Mouse (Mus musculus) forebrain, embryonic 13.5 days (tissue): ENCODE measurements around the gene Nhs. TPM values are rescaled to one million over a fixed set of nuclear protein-coding genes. Genes with fewer than 3 reads are reported as not detected.

Experiments
- ATAC-seq: fragments of 200-750 bp; cut with Nextera tagmentation; 2 replicates; pipeline ENCODE4 v1.8.0; 2017
- H3K27ac ChIP-seq: fragments of 300-500 bp; sonication (generic); 2 replicates; pipeline ENCODE4 v1.5.1; 2015; ENCODE audit warnings: inconsistent platforms, mild to moderate bottlenecking, moderate library complexity
- H3K27me3 ChIP-seq: fragments of 300-500 bp; sonication (generic); 2 replicates; pipeline ENCODE4 v1.6.1; 2015; ENCODE audit warnings: mild to moderate bottlenecking, inconsistent platforms
- H3K36me3 ChIP-seq: fragments of 300-500 bp; sonication (generic); 2 replicates; pipeline ENCODE4 v1.6.1; 2015; ENCODE audit warnings: mild to moderate bottlenecking, inconsistent platforms; ENCODE audit not compliant: poor library complexity, severe bottlenecking
- H3K4me1 ChIP-seq: fragments of 300-500 bp; sonication (generic); 2 replicates; pipeline ENCODE4 v1.6.1; 2015; ENCODE audit warnings: inconsistent platforms
- H3K4me2 ChIP-seq: fragments of 300-500 bp; sonication (generic); 2 replicates; pipeline ENCODE4 v1.6.1; 2015; ENCODE audit warnings: inconsistent platforms, mild to moderate bottlenecking, moderate library complexity
- H3K4me3 ChIP-seq: fragments of 300-500 bp; sonication (generic); 2 replicates; pipeline ENCODE4 v1.5.1; 2015; ENCODE audit warnings: mild to moderate bottlenecking, inconsistent platforms
- H3K9ac ChIP-seq: fragments of 300-500 bp; sonication (generic); 2 replicates; pipeline ENCODE4 v1.6.1; 2015; ENCODE audit warnings: mild to moderate bottlenecking, inconsistent platforms
- H3K9me3 ChIP-seq: fragments of 300-500 bp; sonication (generic); replicated peaks from 2 replicates; pipeline ENCODE4 v1.6.1; 2016; ENCODE audit warnings: inconsistent platforms
- WGBS: fragments of 180-500 bp; shearing (Covaris S2); methylation state at CpG from one replicate; pipeline ENCODE4 v1.1.7; 2015; 5-methylcytosine and 5-hydroxymethylcytosine counted together
- polyA plus RNA-seq: library from polyadenylated mRNA; unstranded; fragments of >200 nt; fragmentation: Nextera tagmentation; extraction: Ambion mirVana; gene quantifications from 2 replicates; pipeline ENCODE4 v1.2.1, GENCODE M21; 2015

Nhs gene
- polyA plus RNA-seq, 1 experiment from 2014 or later, result 2.1 TPM

DNA sequence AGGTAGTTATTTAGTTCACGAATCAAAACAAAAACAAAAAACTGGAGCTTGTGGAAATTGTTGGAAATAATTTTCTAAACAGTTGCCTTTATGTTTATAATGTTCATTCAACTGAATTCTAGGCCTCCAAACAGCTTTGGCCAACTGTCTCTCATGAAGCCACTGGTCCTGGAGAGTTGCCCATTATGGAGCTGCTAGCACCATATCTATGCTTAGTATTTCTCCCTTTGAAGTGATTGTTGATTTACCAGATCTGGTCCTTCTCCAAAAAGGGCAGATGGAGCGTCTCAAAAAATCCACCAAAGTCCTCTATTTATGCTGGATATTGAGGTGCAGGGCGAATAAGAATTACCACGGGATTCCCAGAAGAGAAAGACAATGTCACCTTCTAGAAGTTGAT lies 147.0 kb downstream of the Nhs start:
- no peaks in the 10 kb centered on the region for H3K36me3 ChIP-seq
- H3K4me2 ChIP-seq, result no peak overlapping the region
- H3K9me3 ChIP-seq, result no peaks in the 10 kb centered on the region
- H3K27ac ChIP-seq, result no peak overlapping the region
- ATAC-seq, result no peak
- H3K9ac ChIP-seq, result no peak overlapping the region
- no peak overlapping the region for H3K4me3 ChIP-seq
- WGBS, result 85% methylated on average over 4 of the region's 4 CpGs
- H3K27me3 ChIP-seq, result peaks cover 14% of the 10 kb centered on the region
- peaks cover 21% of the 10 kb centered on the region for H3K4me1 ChIP-seq

DNA sequence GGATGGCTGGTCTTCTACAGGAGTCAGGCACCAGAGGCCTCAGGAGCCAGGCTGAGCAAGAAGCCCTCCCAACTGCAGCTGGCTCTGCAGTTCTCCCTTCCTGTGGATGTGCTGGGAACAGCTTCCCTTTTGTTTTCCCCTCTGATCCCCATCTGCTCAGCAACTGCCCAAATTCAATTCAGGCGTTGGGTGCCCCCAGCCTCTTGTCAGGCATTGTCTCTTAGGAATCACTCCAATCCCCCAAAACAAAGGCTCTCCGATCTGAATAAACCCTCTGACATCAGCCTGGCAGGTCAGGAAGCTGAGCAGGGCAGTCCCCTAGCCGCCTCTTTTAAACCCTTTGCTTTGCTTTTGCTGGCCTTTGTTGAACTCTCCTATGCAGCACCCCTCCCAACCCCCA lies 149.7 kb downstream of the Nhs start:
- no peaks in the 10 kb centered on the region for H3K9me3 ChIP-seq
- peak; percentile 41; the same call in 1 of the 2 replicates for ATAC-seq
- H3K4me3 ChIP-seq, result no peak overlapping the region

DNA sequence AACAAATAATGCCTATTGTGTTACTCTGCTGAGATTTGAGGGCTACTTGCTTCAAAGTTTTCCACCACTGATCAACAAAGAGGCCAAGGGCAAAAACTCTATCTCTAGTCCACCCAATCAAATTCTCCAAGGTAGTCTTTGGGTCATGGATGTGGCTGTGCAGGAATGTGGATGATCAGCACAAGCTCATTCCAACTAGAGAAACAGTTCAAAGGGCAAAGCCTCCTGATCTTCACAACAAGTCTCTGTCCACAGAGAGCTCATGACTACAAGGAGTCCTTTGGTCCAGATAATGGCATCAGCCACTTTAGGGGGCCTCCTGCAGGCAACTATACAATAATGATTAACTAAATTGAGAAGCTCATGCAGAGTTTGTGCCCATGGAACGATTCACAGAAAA lies 155.7 kb downstream of the Nhs start:
- Histone ChIP-seq H3K4me1 (no peaks in the 10 kb centered on the region), H3K4me2 (no peak overlapping the region), H3K4me3 (no peak overlapping the region), H3K27ac (no peak overlapping the region), H3K36me3 (no peaks in the 10 kb centered on the region), H3K27me3 (peaks cover 26% of the 10 kb centered on the region), H3K9me3 (no peaks in the 10 kb centered on the region), H3K9ac (no peak overlapping the region)
- 29% methylated on average over 1 of the region's 1 CpGs for WGBS
- no peak for ATAC-seq

More for the DNA sequence above, 149.7 kb downstream of the Nhs start:
- H3K4me2 ChIP-seq, result no peak overlapping the region
- H3K27ac ChIP-seq, result no peak overlapping the region; the same call in 1 of the 2 replicates
- H3K27me3 ChIP-seq, result peaks cover 19% of the 10 kb centered on the region
- WGBS, result 20% methylated on average over 3 of the region's 3 CpGs
- H3K36me3 ChIP-seq, result no peaks in the 10 kb centered on the region
- peaks cover 12% of the 10 kb centered on the region for H3K4me1 ChIP-seq
- no peak overlapping the region for H3K9ac ChIP-seq

DNA sequence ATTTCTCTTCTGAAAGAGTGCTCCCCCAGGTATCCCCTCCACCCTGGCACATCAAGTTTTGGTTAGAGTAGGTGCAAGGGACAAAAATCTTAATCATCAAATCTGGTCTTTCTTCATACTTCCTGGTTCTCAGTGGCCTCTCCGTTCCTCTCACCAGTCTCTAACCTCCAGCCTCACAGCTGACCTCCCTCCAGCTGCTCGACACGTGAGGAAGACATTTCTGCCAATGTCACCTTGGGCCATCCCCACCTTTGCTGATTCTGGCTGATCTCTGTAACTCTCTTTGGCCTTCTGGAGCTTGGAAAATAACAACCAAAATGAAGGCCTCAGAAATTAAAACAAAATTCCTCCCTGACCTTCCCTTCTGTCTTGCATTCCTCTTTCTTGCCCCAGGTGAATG lies 160.7 kb downstream of the Nhs start:
- Histone ChIP-seq H3K27ac (no peak overlapping the region), H3K27me3 (peaks cover 12% of the 10 kb centered on the region; the same call in 1 of the 2 replicates), H3K36me3 (no peaks in the 10 kb centered on the region), H3K4me2 (no peak overlapping the region), H3K4me1 (peaks cover 11% of the 10 kb centered on the region; the same call in 1 of the 2 replicates), H3K9me3 (no peaks in the 10 kb centered on the region), H3K9ac (no peak overlapping the region), H3K4me3 (no peak overlapping the region)
- no peak for ATAC-seq
- 87% methylated on average over 3 of the region's 3 CpGs for WGBS

DNA sequence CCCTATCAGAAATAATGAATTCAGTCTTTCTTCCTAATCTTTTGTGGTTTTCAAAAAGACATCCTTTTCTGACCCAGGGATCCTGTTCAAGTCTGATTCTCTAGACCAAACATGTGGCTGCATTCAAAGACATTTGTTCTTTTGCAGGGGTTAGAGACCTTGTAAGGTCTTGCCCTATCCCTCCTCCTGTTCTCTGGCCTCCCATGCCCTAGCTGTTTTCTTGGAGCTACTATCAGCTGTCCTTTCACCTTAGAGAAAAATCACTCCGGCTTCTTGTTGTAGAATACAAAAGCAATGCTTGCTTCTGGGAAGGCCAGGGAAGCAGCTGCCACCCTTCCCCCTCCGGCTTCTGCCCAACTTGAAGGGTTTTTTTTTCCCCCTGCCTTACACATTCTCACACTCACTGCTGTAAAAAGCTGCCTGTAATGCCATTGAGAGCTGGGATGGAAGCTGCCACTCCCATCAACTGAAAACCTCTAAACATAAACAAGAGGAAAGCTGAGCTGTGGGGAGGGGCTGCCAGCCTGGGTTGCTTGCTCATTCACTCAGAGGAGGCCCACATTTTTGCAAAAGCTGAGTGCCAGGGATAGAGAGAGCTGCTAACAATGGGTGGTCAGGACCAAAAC lies 162.2 kb downstream of the Nhs start:
- H3K4me1 ChIP-seq, result peaks cover 11% of the 10 kb centered on the region; the same call in 1 of the 2 replicates
- 35% methylated on average over 2 of the region's 2 CpGs for WGBS
- no peak overlapping the region for H3K4me3 ChIP-seq
- peak; percentile 92 for ATAC-seq
- no peaks in the 10 kb centered on the region for H3K36me3 ChIP-seq
- no peak overlapping the region for H3K9ac ChIP-seq
- peak overlapping the region; percentile 86 for H3K27ac ChIP-seq
- H3K9me3 ChIP-seq, result no peaks in the 10 kb centered on the region
- H3K4me2 ChIP-seq, result no peak overlapping the region
- H3K27me3 ChIP-seq, result peaks cover 13% of the 10 kb centered on the region; the same call in 1 of the 2 replicates

DNA sequence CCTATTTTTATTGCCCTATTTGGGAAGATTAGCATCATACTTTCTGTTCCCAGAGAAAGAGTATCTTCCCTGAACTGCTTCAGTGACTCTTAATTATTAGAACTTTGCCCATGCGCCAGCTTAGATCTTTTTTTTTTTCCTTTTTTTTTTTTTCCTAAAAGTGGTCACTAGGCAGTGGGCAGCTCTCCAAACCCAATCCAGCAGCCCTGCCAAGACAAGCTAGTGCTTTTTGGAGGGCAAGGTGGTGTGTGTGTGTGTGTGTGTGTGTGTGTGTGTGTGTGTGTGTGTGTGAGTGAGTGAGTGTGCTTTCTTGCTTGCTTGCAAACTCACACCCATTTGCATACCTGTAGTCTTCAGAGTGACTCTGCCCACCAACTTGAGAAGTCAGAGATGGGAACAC lies 169.4 kb downstream of the Nhs start:
- H3K27ac ChIP-seq, result no peak overlapping the region
- ATAC-seq, result no peak
- no peak overlapping the region for H3K9ac ChIP-seq
- H3K4me1 ChIP-seq, result no peaks in the 10 kb centered on the region
- H3K27me3 ChIP-seq, result peaks cover 37% of the 10 kb centered on the region
- no peak overlapping the region for H3K4me2 ChIP-seq
- H3K36me3 ChIP-seq, result no peaks in the 10 kb centered on the region
- no peaks in the 10 kb centered on the region for H3K9me3 ChIP-seq
- no peak overlapping the region for H3K4me3 ChIP-seq
- 70% methylated on average over 1 of the region's 1 CpGs for WGBS

DNA sequence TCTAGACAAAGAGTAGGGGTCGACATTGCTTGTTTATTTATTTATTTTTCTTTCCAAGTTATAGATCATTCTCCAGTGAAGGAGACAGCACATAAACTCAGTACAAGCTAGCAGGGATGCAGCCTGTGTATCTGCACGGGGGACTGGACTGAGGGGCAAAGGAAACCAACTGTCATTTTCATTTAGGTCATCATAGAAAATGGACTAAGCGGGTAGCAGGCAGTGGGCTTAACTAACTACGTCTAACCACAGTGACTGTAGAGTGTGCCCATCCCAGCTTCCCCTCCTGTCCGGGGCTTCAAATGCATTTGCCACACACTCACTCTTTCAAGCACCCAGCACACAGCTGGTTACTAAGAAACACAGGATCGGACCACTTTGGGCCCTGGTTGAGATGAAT lies 174.6 kb downstream of the Nhs start:
- H3K4me1 ChIP-seq, result no peaks in the 10 kb centered on the region
- no peak for ATAC-seq
- 74% methylated on average over 6 of the region's 6 CpGs for WGBS
- no peak overlapping the region for H3K4me3 ChIP-seq
- no peaks in the 10 kb centered on the region for H3K9me3 ChIP-seq
- no peak overlapping the region for H3K27ac ChIP-seq
- no peaks in the 10 kb centered on the region for H3K36me3 ChIP-seq
- H3K27me3 ChIP-seq, result peaks cover 46% of the 10 kb centered on the region
- H3K4me2 ChIP-seq, result no peak overlapping the region
- no peak overlapping the region for H3K9ac ChIP-seq

DNA sequence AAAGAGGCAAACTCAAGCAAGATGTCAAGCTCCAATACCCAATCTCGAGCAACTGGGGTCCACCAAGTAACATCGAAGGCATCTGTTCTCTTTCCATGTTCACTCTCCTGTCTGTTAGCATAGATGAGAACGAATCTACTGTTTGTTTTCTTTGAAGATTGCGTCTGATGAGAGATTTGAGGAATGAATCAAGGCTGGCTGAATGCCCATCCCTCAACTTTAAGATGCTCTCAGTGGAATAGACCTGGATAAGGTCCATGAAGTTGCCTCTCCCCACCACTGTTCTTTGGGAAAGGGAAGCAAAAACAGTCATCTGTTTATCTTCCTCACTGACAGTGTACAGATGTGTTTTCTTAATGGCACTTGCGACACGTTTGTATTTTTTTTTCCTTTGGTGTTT lies 178.1 kb downstream of the Nhs start:
- no peak for ATAC-seq
- Histone ChIP-seq H3K9me3 (no peaks in the 10 kb centered on the region), H3K4me3 (no peak overlapping the region), H3K27ac (no peak overlapping the region), H3K4me2 (no peak overlapping the region), H3K36me3 (no peaks in the 10 kb centered on the region), H3K27me3 (peaks cover 44% of the 10 kb centered on the region; the same call in 1 of the 2 replicates), H3K4me1 (peaks cover 7% of the 10 kb centered on the region), H3K9ac (no peak overlapping the region)
- 78% methylated on average over 6 of the region's 6 CpGs for WGBS

DNA sequence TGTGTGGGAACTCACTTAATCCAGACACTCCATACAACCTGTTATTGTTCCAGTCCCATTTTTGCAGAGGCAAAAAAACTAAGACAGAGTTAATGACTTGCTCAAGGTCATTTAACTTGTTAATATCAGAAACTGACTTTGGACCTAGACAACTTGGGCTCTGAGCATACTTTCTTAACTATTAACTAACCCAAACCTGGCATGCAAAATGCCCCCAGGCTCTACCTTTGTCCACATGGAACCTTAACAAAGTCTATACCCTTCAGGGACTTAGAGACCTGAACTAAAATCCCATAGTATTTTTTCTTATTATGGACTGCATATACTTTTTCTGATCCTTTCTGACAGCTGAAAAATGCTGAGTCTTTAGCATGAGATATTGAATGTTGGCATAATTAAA lies 179.6 kb downstream of the Nhs start:
- Histone ChIP-seq H3K4me1 (peaks cover 7% of the 10 kb centered on the region), H3K4me2 (no peak overlapping the region), H3K27me3 (peaks cover 38% of the 10 kb centered on the region; the same call in 1 of the 2 replicates), H3K9ac (no peak overlapping the region), H3K27ac (no peak overlapping the region), H3K36me3 (no peaks in the 10 kb centered on the region), H3K9me3 (no peaks in the 10 kb centered on the region), H3K4me3 (no peak overlapping the region)
- ATAC-seq, result no peak

DNA sequence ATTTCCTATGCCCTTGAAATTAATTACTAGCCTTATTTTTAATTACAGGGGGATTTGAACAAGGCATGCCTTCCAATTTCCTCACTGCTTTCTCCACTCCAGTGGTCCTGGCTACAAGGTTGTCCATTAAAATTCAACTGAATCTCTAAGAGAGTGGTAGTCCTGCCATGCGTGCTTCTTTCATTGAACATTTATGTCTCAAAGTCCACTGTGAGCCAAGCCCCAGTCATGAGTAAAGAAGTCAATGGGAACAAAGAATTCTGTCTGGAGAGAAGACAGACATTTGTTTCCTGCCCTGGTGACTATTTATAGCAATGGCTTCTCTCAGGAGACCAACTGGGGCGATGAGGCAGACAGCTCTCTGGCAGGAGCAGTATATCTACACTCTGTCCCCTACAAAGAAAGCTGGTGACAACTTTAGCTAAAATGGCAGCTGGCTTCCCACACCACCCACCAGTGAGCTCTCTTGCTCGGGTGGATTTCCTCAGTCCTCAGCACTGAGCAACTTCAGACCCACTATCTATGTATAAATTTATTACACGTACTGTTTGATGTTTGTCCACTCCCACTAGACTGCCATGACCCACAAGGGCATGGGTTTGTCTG lies 182.2 kb downstream of the Nhs start:
- H3K27ac ChIP-seq, result no peak overlapping the region
- no peaks in the 10 kb centered on the region for H3K9me3 ChIP-seq
- no peak overlapping the region for H3K4me3 ChIP-seq
- peaks cover 32% of the 10 kb centered on the region for H3K27me3 ChIP-seq
- ATAC-seq, result no peak
- H3K36me3 ChIP-seq, result no peaks in the 10 kb centered on the region
- H3K4me2 ChIP-seq, result no peak overlapping the region
- H3K4me1 ChIP-seq, result peaks cover 7% of the 10 kb centered on the region
- no peak overlapping the region for H3K9ac ChIP-seq
- WGBS, result 75% methylated on average over 4 of the region's 4 CpGs

DNA sequence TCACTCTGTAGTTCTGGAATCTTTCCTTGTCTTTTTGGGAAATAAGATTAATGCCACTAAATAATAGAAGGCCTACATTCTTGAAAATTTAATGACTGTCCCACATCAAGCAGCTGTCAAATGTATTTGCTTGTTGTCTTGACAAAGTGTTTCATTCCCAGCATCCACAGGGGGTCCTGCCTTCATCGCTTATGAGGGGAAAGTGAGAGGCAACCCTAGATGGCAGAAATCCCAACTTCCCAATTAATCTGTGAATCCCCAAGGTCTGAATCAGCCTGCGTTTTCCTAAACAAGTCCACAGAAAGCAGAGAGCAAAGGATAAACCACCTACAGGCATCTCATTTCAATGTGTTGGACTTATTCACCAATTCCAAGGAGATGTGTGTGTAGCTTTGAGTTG lies 183.2 kb downstream of the Nhs start:
- Histone ChIP-seq H3K4me1 (peaks cover 8% of the 10 kb centered on the region), H3K4me2 (no peak overlapping the region), H3K9ac (no peak overlapping the region), H3K9me3 (no peaks in the 10 kb centered on the region), H3K27me3 (peaks cover 29% of the 10 kb centered on the region), H3K27ac (no peak overlapping the region), H3K36me3 (no peaks in the 10 kb centered on the region), H3K4me3 (no peak overlapping the region)
- 43% methylated on average over 2 of the region's 2 CpGs for WGBS
- ATAC-seq, result no peak

DNA sequence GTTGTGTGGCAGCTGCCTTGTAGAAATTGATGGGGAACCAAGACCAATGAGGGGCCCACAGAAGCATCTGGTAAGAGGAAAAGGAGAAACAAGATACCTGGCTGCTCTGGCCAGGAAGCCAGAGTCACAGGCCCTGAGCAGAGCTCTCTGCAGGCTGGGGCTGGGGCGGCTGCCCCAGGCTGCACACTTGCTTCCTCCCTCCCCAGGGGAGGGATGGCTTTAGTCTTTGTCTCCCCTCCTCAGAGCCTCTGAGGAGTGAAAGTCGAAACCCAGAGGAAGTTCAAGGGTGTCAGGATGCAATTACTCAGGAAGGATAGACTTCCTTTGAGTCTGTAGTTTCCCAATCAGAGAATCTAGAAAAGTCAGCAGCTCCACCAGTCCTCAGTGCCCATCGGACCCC lies 186.0 kb downstream of the Nhs start:
- Histone ChIP-seq H3K4me1 (peaks cover 10% of the 10 kb centered on the region), H3K4me2 (no peak overlapping the region), H3K27me3 (peaks cover 19% of the 10 kb centered on the region), H3K9ac (no peak overlapping the region), H3K36me3 (no peaks in the 10 kb centered on the region), H3K9me3 (no peaks in the 10 kb centered on the region), H3K4me3 (no peak overlapping the region), H3K27ac (no peak overlapping the region)
- no peak for ATAC-seq
- 62% methylated on average over 3 of the region's 3 CpGs for WGBS

DNA sequence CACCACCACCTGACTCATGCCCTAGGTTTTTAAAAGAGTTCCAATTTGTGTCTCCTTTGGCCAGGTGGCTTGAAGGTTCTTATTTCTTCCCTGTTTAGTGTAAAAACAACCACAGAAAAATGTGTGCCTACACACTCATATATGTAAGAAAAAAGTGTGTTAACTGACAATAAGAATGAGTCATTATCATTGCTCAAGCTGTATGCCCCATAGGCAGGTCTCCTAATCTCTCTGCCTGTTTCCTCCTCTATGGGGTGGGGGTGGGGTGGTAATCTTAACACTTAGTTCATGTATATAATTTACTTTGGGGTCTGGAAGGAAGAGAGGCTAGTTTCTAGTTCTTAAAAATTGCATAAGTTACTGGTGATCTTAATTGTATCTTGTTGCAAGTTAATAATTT lies 186.8 kb downstream of the Nhs start:
- no peak for ATAC-seq
- Histone ChIP-seq H3K27ac (no peak overlapping the region), H3K36me3 (no peaks in the 10 kb centered on the region), H3K4me3 (no peak overlapping the region), H3K4me1 (peaks cover 6% of the 10 kb centered on the region; the same call in 1 of the 2 replicates), H3K4me2 (no peak overlapping the region), H3K9me3 (no peaks in the 10 kb centered on the region), H3K9ac (no peak overlapping the region), H3K27me3 (peaks cover 15% of the 10 kb centered on the region)
